Mouse (Mus musculus): ENCODE data around the gene Jak3.

The Jak3 gene

GRCm38 (mm10) chr8:71676020-71676741 is at the start of gene Jak3:
TSS of gene Jak3 (plus strand) at chr8:71676296.
- in situ Hi-C loops (cut with MboI, MseI): no loop called here

GRCm38 (mm10) chr8:71626753-71627152 is 49.3 kb upstream of the Jak3 start:
- in situ Hi-C loops (cut with MboI, MseI): no loop called here

- in situ Hi-C loops (cut with MboI, MseI): no loop called here
These were observed 48.6 kb upstream of the Jak3 start for GRCm38 (mm10) chr8:71627265-71628099.

GRCm38 (mm10) chr8:71628396-71629095 is 47.5 kb upstream of the Jak3 start:
- in situ Hi-C loops (cut with MboI, MseI): no loop called here

GRCm38 (mm10) chr8:71629096-71629697 is 46.9 kb upstream of the Jak3 start:
- in situ Hi-C loops (cut with MboI, MseI): no loop called here

GRCm38 (mm10) chr8:71629781-71630212 is 46.3 kb upstream of the Jak3 start:
- in situ Hi-C loops (cut with MboI, MseI): loop anchor here (5.0 kb wide), 1 partner anchor 67 kb away; no protein-coding TSS in a partner anchor

GRCm38 (mm10) chr8:71630761-71631160 is 45.3 kb upstream of the Jak3 start:
- in situ Hi-C loops (cut with MboI, MseI): loop anchor here (5.0 kb wide), 1 partner anchor 68 kb away; no protein-coding TSS in a partner anchor

- in situ Hi-C loops (cut with MboI, MseI): loop anchor here (5.0 kb wide), 1 partner anchor 70 kb away; no protein-coding TSS in a partner anchor
These were observed 44.2 kb upstream of the Jak3 start for GRCm38 (mm10) chr8:71631897-71632296.

GRCm38 (mm10) chr8:71633164-71633563 is 42.9 kb upstream of the Jak3 start:
- in situ Hi-C loops (cut with MboI, MseI): loop anchor here (5.0 kb wide), 1 partner anchor 71 kb away; no protein-coding TSS in a partner anchor

GRCm38 (mm10) chr8:71633981-71634667 is 42.0 kb upstream of the Jak3 start:
- in situ Hi-C loops (cut with MboI, MseI): loop anchor here (5.0 kb wide), 1 partner anchor 72 kb away; no protein-coding TSS in a partner anchor

- in situ Hi-C loops (cut with MboI, MseI): no loop called here
These were observed 38.7 kb upstream of the Jak3 start for GRCm38 (mm10) chr8:71637149-71638095.

GRCm38 (mm10) chr8:71638321-71638720 is 37.8 kb upstream of the Jak3 start:
- in situ Hi-C loops (cut with MboI, MseI): no loop called here

GRCm38 (mm10) chr8:71639318-71639717 is 36.8 kb upstream of the Jak3 start:
- in situ Hi-C loops (cut with MboI, MseI): no loop called here

- in situ Hi-C loops (cut with MboI, MseI): no loop called here
These were observed 30.6 kb upstream of the Jak3 start for GRCm38 (mm10) chr8:71645510-71645909.

GRCm38 (mm10) chr8:71654600-71654999 is 21.5 kb upstream of the Jak3 start:
- in situ Hi-C loops (cut with MboI, MseI): loop anchor here (25.0 kb wide), 2 partner anchors 767 to 1142 kb away; partner anchors contain the start of genes Rex1bd, Rpl18a, Slc5a5 and Uba52

GRCm38 (mm10) chr8:71657816-71658215 is 18.3 kb upstream of the Jak3 start:
- in situ Hi-C loops (cut with MboI, MseI): loop anchor here (5.0 to 25.0 kb wide), 3 partner anchors 91 to 1146 kb away; partner anchors contain the start of genes Nxnl1, Rex1bd, Rpl18a and Slc27a1

- in situ Hi-C loops (cut with MboI, MseI): loop anchor here (5.0 to 25.0 kb wide), 3 partner anchors 91 to 1146 kb away; partner anchors contain the start of genes Nxnl1, Rex1bd, Rpl18a and Slc27a1
These were observed 17.5 kb upstream of the Jak3 start for GRCm38 (mm10) chr8:71658515-71659049.

- in situ Hi-C loops (cut with MboI, MseI): loop anchor here (5.0 to 25.0 kb wide), 3 partner anchors 92 to 1147 kb away; partner anchors contain the start of genes Nxnl1, Rex1bd, Rpl18a and Slc27a1
These were observed 16.3 kb upstream of the Jak3 start for GRCm38 (mm10) chr8:71659751-71660150.
